Mouse (Mus musculus) lung, postnatal 0 days (tissue): Measurements from ENCODE around the gene Magi1.

Experiments used
- CTCF ChIP-seq: IDR thresholded peaks from 2 replicates; pipeline ENCODE4 v1.5.1; 2016; ENCODE audit warnings: antibody characterized with exemption, mild to moderate bottlenecking
- EP300 ChIP-seq: IDR thresholded peaks from 2 replicates; pipeline ENCODE4 v1.6.1; 2016; ENCODE audit warnings: antibody characterized with exemption, mild to moderate bottlenecking, control low read depth

- TF ChIP-seq CTCF (no peak), EP300 (0 out of 2 replicates have a peak, but pooled peaks have one; percentile 26)
These were observed 176.2 kb downstream of the Magi1 start for GRCm38 (mm10) chr6:94107401-94108107.
